ENCODE assay signal across 11 mouse cellular contexts in genomic region chr1:62777320-62778235, GRCm38 (mm10).
DNase-seq lines count a peak whose midpoint lies in the region; ATAC-seq and TF ChIP-seq lines count a peak whose summit lies in the region.
"Had no signal": no experiment of that assay in that cellular context is flagged by ENCODE, and none has a peak within 500 bp of the region (broad histone marks: within the 10 kb centered on the region; RNA-seq: fewer than 3 reads in every experiment).

No protein-coding gene starts in this region.

- peaks cover 8% of the 10 kb centered on the region for H3K4me1 ChIP-seq in liver, adult 2 months (ENCODE audit: control insufficient read depth, insufficient read depth, low read length)
- peaks cover 32% of the 10 kb centered on the region for H3K4me1 ChIP-seq in liver, embryonic 11.5 days (replicated peaks; ENCODE audit: control insufficient read depth, insufficient read depth, low read length)
- H3K4me1 ChIP-seq in neural tube, embryonic 11.5 days (ENCODE audit: control insufficient read depth, insufficient read depth, low read length) = peaks cover 26% of the 10 kb centered on the region
- H3K4me1 ChIP-seq in forebrain, postnatal 0 days (ENCODE audit: insufficient read depth) = 0 out of 2 replicates have a peak, but pooled peaks cover 7% of the 10 kb centered on the region

- H3K79me2 ChIP-seq in liver, adult 2 months (ENCODE audit: control insufficient read depth, insufficient read depth, low read length) = no peaks in the 10 kb centered on the region

- H3K4me2 ChIP-seq in liver, embryonic 11.5 days = no peak overlapping the region
- no peak overlapping the region for H3K4me2 ChIP-seq in neural tube, embryonic 11.5 days (ENCODE audit: low read depth)
- no peak overlapping the region for H3K4me2 ChIP-seq in forebrain, postnatal 0 days (ENCODE audit: low read depth)
- H3K4me2 ChIP-seq: embryonic facial prominence, embryonic 15.5 days; stomach, embryonic 15.5 days had no signal

- no peak for TF ChIP-seq CTCF in gastrocnemius, adult 2 months (IDR thresholded peaks at IDR 0.05)
- no peak for TF ChIP-seq CTCF in liver, adult 2 months (IDR thresholded peaks at IDR 0.05; ENCODE audit: low read depth, low read length)
- no peak for TF ChIP-seq CTCF in forebrain, postnatal 0 days (IDR thresholded peaks at IDR 0.05; ENCODE audit: low read depth)

- H3K36me3 ChIP-seq in liver, adult 2 months (ENCODE audit: control insufficient read depth, insufficient read depth, low read length) = no peaks in the 10 kb centered on the region
- H3K36me3 ChIP-seq in liver, embryonic 11.5 days (ENCODE audit: control insufficient read depth, insufficient read depth, low read length) = no peaks in the 10 kb centered on the region
- H3K36me3 ChIP-seq in neural tube, embryonic 11.5 days (ENCODE audit: control insufficient read depth, insufficient read depth, low read length) = no peaks in the 10 kb centered on the region; the same call in 1 of the 2 replicates
- H3K36me3 ChIP-seq in forebrain, postnatal 0 days (ENCODE audit: insufficient read depth) = peaks cover 5% of the 10 kb centered on the region; the same call in 1 of the 2 replicates
- H3K36me3 ChIP-seq: stomach, embryonic 15.5 days had no signal

- H3K27ac ChIP-seq in gastrocnemius, adult 2 months = peak overlapping the region; percentile 43; the same call in 1 of the 2 replicates
- peak overlapping the region; percentile 10 for H3K27ac ChIP-seq in liver, adult 2 months (replicated peaks; ENCODE audit: insufficient read depth, low read depth, low read length)
- no peak overlapping the region for H3K27ac ChIP-seq in liver, embryonic 11.5 days (ENCODE audit: low read depth, low read length)
- peak overlapping the region; percentile 60 for H3K27ac ChIP-seq in neural tube, embryonic 11.5 days (ENCODE audit: low read depth, low read length)
- H3K27ac ChIP-seq in forebrain, postnatal 0 days (ENCODE audit: low read depth, low read length) = no peak overlapping the region
- H3K27ac ChIP-seq: embryonic facial prominence, embryonic 15.5 days; stomach, embryonic 15.5 days had no signal

- no peaks in the 10 kb centered on the region for H3K27me3 ChIP-seq in liver, adult 2 months (ENCODE audit: control insufficient read depth, insufficient read depth, low read length)
- 0 out of 2 replicates have a peak, but pooled peaks cover under 1% of the 10 kb centered on the region for H3K27me3 ChIP-seq in liver, embryonic 11.5 days (replicated peaks; ENCODE audit: control insufficient read depth, insufficient read depth, low read length)
- no peaks in the 10 kb centered on the region for H3K27me3 ChIP-seq in neural tube, embryonic 11.5 days (ENCODE audit: control insufficient read depth, insufficient read depth, low read length)
- H3K27me3 ChIP-seq in forebrain, postnatal 0 days (ENCODE audit: insufficient read depth, low read length) = no peaks in the 10 kb centered on the region
- H3K27me3 ChIP-seq: embryonic facial prominence, embryonic 15.5 days; stomach, embryonic 15.5 days had no signal

- intact Hi-C loops in gastrocnemius, adult 2 months (cut with DNase I) = loop anchor here (5.0 kb wide), 1 partner anchor 45 kb away; no protein-coding TSS in a partner anchor

- ATAC-seq in liver, embryonic 11.5 days (replicated peaks; ENCODE audit: low FRiP score) = no peak
- no peak for ATAC-seq in neural tube, embryonic 11.5 days (ENCODE audit: insufficient read depth, low FRiP score, low TSS enrichment)
- ATAC-seq in forebrain, postnatal 0 days = no peak

- no peak for DNase-seq in gastrocnemius, adult 2 months
- no peak for DNase-seq in gastrocnemius, postnatal 4 days (ENCODE audit: low spot score in 2 of 2)
- DNase-seq in liver, adult 2 months (ENCODE audit: extremely low read depth, low read depth, low spot score) = peak; percentile 78
- DNase-seq in liver, embryonic 11.5 days (ENCODE audit: low spot score) = no peak
- DNase-seq in cerebellum, adult 18-20 months = peak; percentile 79 to 86
- DNase-seq in neural tube, embryonic 11.5 days (ENCODE audit: low spot score) = peak; percentile 37
- no peak for DNase-seq in forebrain, postnatal 0 days
- DNase-seq in lung, postnatal 25 days (ENCODE audit: low spot score) = no peak
- DNase-seq: gastrocnemius, postnatal 36 days had no signal

- TF ChIP-seq POLR2A in liver, adult 2 months (IDR thresholded peaks at IDR 0.05; ENCODE audit: extremely low read depth, insufficient read depth, low read length) = no peak

- WGBS in liver, adult 2 months = 35% methylated on average over 17 of the region's 17 CpGs
- WGBS in liver, embryonic 11.5 days = 62% methylated on average over 17 of the region's 17 CpGs
- WGBS in neural tube, embryonic 11.5 days = 41% methylated on average over 17 of the region's 17 CpGs
- WGBS in forebrain, postnatal 0 days = 71% methylated on average over 17 of the region's 17 CpGs

- no peaks in the 10 kb centered on the region for H3K9me3 ChIP-seq in liver, embryonic 11.5 days (ENCODE audit: control insufficient read depth, low read length)
- no peaks in the 10 kb centered on the region for H3K9me3 ChIP-seq in neural tube, embryonic 11.5 days (ENCODE audit: control insufficient read depth, low read length)
- H3K9me3 ChIP-seq in forebrain, postnatal 0 days (ENCODE audit: low read length) = no peaks in the 10 kb centered on the region
- H3K9me3 ChIP-seq: embryonic facial prominence, embryonic 15.5 days; stomach, embryonic 15.5 days had no signal

- H3K9ac ChIP-seq in liver, adult 2 months (ENCODE audit: low read depth, low read length) = no peak overlapping the region
- H3K9ac ChIP-seq in liver, embryonic 11.5 days (ENCODE audit: low read depth, low read length) = no peak overlapping the region
- H3K9ac ChIP-seq in neural tube, embryonic 11.5 days (ENCODE audit: low read length) = no peak overlapping the region
- H3K9ac ChIP-seq in forebrain, postnatal 0 days = no peak overlapping the region
- H3K9ac ChIP-seq: embryonic facial prominence, embryonic 15.5 days; stomach, embryonic 15.5 days had no signal

- H3K4me3 ChIP-seq in gastrocnemius, adult 2 months = no peak overlapping the region
- no peak overlapping the region for H3K4me3 ChIP-seq in liver, adult 2 months (ENCODE audit: insufficient read depth, low read depth, low read length)
- no peak overlapping the region for H3K4me3 ChIP-seq in liver, embryonic 11.5 days (ENCODE audit: low read depth, low read length)
- H3K4me3 ChIP-seq in neural tube, embryonic 11.5 days (ENCODE audit: low read depth, low read length) = no peak overlapping the region
- no peak overlapping the region for H3K4me3 ChIP-seq in forebrain, postnatal 0 days (ENCODE audit: low read depth, low read length)
- H3K4me3 ChIP-seq: embryonic facial prominence, embryonic 15.5 days; stomach, embryonic 15.5 days had no signal

Comparison
In these comparisons a context has a peak if more than half of its experiments do, and no peak if none do; other contexts are left out.
1. DNase-seq: peak in liver, adult 2 months (single experiment), cerebellum, adult 18-20 months (2 of 2) and neural tube, embryonic 11.5 days (single experiment); none in gastrocnemius, adult 2 months (single experiment), gastrocnemius, postnatal 4 days (0 of 2), liver, embryonic 11.5 days (single experiment), forebrain, postnatal 0 days (single experiment) and lung, postnatal 25 days (single experiment).
2. H3K27ac ChIP-seq: peak in gastrocnemius, adult 2 months (single experiment), liver, adult 2 months (single experiment) and neural tube, embryonic 11.5 days (single experiment); none in liver, embryonic 11.5 days (single experiment) and forebrain, postnatal 0 days (single experiment).